Mouse (Mus musculus) spleen, embryonic (tissue): ENCODE results near the gene Tomm6.
"Not testable (repeated sequence)": the region's sequence is repeated elsewhere in the genome, so short reads cannot be mapped to it uniquely, and the experiment has no call there.

ENCODE experiments used
- CTCF ChIA-PET: fragments of 350-600 bp; sonication (Branson Sonifier 250); formaldehyde crosslinking; loops from one replicate; lab custom pipeline; 2022; lab: Charles Lee

Tomm6 gene

GRCm38 (mm10) chr17:47657901-47658300 lies 30.3 kb downstream of the Tomm6 start:
- CTCF ChIA-PET = no interaction called here

DNA sequence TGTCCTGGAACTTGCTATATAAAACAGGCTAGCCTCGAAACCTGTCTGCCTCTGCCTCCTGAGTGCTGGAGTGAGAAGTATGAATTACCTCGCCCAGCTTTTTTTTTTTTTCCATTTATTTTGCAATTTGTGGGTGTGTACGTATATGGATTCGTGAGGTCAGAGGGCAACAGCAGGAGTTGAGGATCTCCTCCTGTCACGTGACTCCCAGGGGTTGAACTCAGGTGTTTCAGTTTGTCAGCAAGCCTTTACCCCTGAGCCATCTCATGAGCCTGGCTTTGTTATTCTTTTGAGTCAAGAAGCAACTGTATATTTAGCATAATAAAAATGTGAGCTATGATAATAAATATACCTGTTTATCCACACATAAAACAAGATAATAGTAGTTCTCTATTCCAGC lies 32.5 kb downstream of the Tomm6 start:
- CTCF ChIA-PET = interaction anchor here (0.6 kb wide), 1 partner anchor 87 kb away, joined by 3 read pairs; no protein-coding TSS in a partner anchor

DNA sequence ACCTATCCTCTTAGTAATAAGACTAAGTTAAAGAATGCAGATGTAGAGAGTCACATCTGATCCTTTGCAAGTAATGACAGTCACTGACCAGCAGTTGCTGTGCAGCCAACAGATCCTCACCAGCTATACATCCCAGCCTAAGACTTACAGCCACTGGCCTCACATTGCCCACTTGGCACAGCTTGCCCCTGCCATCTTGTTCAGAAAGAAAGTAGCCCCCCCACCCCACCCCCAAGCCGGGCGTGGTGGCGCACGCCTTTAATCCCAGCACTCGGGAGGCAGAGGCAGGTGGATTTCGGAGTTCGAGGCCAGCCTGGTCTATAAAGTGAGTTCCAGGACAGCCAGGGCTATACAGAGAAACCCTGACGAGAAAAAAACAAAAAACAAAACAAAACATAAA lies 33.8 kb downstream of the Tomm6 start:
- CTCF ChIA-PET = not testable (repeated sequence)

- CTCF ChIA-PET = interaction anchor here (0.7 kb wide), 1 partner anchor 134 kb away, joined by 4 read pairs; no protein-coding TSS in a partner anchor
Measured at GRCm38 (mm10) chr17:47651953-47652352, 36.2 kb downstream of the Tomm6 start.

DNA sequence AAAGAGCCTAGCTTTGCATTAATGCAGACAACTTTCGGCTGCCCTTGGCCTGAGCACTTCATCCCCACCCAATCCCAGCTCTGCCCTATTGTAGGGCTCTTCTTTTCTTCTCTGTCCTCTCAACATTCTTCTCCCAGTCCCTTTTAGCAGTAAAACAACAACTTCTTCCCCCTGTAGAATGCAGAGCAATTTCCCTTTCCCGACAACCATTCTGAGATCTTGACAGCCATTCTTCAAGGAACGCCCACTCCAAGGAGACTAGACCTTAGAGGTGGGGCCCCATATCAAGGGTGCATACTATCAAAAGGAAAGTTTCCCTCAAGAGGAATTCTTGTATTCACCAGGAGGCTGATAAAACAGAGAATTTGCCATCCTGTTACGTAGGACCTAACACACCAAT lies 39.2 kb downstream of the Tomm6 start:
- CTCF ChIA-PET = no interaction called here

GRCm38 (mm10) chr17:47646683-47647082 lies 41.5 kb downstream of the Tomm6 start:
- CTCF ChIA-PET = interaction anchor here (0.6 kb wide), 1 partner anchor 37 kb away, joined by 3 read pairs; no protein-coding TSS in a partner anchor

DNA sequence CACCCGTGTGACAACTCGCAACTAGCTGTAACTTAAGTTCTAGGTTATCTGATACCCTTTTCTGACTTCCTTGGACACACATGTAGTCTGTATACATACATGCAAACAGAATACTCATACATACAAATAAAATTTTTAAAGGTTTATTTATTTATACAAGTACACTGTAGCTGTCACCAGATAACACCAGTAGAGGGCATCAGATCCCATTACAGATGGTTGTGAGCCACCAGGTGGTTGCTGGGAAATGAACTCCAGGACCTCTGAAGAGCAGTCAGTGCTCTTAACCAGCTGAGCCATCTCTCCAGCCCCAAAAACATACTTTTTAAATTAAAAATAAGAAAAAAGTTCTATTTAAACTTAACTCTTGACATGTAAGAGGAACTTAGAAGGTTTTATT lies 45.2 kb downstream of the Tomm6 start:
- CTCF ChIA-PET = interaction anchor here (0.6 kb wide), 1 partner anchor 126 kb away, joined by 3 read pairs; no protein-coding TSS in a partner anchor
